Mouse (Mus musculus) mouse trophoblast stem cell (cell line): Measurements from ENCODE around the gene Dbh.

Source experiments
- in situ Hi-C, 2 experiments: fragments of 300-500 bp; cut with MseI, MboI; formaldehyde crosslinking; loops; 2 replicates in 1 of 2; 3 replicates in 1 of 2; pipeline ENCODE4 v1.15.1; 2025

Gene Dbh

DNA sequence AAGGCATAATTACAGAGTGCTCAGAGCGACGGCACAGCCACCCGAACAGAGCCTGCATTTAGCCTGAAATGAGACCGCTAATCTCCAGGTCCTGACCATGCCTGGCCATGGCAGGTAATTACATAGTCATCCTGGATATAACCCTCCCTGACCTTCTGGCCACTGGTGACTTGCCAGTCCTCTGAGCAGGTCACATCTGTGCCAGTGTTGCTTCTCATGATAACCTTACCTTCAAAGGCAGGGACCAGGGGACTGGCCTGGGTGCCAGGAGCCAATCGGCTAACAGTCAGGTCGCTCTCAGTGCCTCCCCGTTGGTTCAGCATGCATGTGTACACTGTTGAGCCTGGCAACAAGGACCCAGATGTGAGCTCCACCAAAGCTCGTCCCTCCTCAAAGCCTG is 53.5 kb downstream of the Dbh start:
- in situ Hi-C loops: no loop called here

DNA sequence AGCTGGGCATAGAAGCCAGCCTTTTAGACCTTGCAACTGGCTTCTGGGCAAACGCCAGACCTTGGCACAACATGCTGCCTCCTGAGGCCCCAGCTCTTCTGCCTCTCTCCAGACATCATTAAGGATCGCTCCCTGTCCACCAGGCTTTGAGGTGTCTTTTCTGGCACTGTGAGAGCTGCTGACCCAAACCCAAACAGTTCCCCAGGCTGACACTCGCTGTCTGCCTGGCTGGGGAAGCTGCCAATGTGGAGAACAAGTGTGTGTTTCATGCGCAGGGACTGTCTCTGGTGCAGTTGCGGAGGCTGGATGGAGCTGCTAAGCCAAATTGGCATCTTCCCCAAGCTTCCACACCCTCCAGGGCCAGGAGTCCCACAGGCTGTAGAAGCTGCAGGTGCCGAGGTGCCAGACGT is 58.0 kb downstream of the Dbh start:
- in situ Hi-C loops: no loop called here

DNA sequence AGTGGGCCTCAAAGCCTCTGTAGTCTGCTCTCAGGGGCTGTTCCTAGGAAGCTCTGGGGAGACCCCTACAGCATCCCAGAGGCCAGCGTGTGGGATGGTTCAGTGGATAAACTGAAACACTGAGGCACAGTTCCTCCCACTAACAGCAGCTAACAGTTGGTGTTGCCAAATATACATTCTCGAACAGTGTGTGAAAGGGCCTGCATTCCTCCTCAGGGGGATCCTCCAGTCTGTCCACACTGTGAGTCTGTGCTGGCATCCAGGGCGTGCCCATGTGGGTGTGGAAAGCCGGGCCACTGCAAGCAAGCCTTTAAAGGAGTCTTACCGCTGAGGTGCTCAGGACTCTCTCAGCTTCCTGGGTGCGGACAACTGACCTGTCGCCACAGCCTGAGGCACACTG is 61.5 kb downstream of the Dbh start:
- in situ Hi-C loops: no loop called here

DNA sequence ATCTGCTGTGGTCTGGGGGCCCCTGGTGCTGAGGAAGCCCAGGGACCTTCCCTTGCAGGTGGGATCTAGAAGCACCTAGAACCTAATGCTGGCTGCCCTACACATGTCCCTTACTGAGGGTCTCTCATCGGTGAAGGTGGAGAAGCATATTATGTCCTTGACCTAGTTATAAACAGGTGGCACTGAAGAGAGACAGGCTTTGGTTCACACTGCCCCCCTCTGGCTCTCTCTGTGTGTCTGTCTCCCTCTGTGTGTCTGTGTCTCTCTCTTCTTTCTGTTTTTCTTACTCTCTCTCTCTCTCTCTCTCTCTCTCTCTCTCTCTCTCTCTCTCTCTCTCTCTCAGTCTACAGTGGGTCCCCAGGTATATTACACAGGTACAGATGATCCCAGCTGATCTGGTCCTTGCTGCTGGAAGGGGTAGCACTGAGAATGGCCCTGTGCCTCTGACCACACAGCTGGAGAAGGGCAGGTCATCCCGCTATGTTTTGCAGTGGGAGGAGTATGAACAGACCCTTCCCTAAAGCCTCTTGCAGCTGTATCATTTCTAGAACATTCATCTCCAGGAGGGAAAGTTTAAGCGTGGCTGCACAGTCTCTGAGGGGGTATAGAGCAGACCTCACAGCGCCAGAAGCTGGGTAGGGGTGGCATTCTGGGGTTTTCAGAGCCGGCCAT is 63.9 kb downstream of the Dbh start:
- in situ Hi-C loops: no loop called here

DNA sequence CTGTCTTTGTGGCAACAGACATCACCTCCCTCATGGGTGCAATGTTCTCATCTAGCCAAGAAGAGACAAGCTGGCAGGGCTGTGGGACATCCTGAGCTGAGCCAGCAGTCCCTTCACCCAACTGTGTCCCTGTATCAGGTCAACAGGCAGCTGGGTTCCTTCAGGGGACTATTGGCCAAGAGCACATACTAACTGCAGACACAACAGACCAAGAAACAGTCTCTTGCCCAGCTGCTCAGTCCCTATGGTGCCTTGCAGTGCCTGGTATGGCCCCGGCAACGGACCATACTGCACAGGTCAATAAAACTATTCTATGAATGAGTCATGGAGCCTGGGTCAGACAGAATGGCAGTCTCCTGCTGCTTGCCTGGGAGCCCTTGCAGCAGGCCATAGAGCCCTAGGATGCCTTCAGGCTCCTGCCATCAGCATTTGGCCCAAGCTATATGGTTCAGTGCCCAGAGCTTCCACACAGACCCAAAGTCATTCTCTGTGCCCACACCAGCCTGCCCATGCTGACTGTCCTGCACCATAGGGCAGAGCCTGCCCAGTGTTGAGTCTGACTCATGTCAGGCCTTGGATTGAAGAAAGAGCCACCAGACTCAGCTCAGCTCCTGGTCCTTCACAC is 64.6 kb downstream of the Dbh start:
- in situ Hi-C loops: loop anchor here in 1 of 2 experiments (10.0 kb wide), 2 partner anchors 155 to 185 kb away; partner anchors contain the start of genes Adamtsl2 and Mymk

DNA sequence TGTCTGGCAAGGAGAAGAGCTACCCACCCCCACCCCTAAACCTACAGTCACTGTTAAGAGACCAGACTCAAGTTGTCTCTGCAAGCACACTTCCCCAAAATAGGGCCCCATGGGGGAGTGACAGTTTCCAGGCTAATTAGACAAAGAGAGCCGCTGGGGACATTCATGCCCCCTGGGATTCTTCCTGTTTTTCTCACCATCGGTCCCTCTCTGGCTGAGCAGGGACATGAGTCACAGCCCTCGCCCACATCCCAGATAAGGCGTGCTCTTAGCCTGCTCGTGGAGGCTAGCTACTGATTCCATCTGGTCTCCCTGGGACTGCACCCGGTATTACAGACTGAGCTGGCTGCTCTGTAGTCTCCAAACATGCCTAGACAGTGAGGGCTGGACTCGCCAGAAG is 67.3 kb downstream of the Dbh start:
- in situ Hi-C loops: loop anchor here in 1 of 2 experiments (10.0 kb wide), 2 partner anchors 158 to 188 kb away; partner anchors contain the start of genes Adamtsl2 and Mymk
